Mouse (Mus musculus): Measurements from ENCODE around the gene Ndrg4. TPM values are rescaled to one million over a fixed set of nuclear protein-coding genes. Genes with fewer than 3 reads are reported as not detected.
"Not testable (repeated sequence)": the region's sequence is repeated elsewhere in the genome, so short reads cannot be mapped to it uniquely, and the experiment has no call there.

Ndrg4 gene
- polyA plus RNA-seq, 1 experiment from 2014 or later = 9.7 TPM

GRCm38 (mm10) chr8:95661575-95661974 lies 15.2 kb upstream of the Ndrg4 start:
- Histone ChIP-seq H3K4me3 (no peak overlapping the region), H3K9me3 (replicated peaks) (no peaks in the 10 kb centered on the region), H3K27ac (no peak overlapping the region), H3K36me3 (no peaks in the 10 kb centered on the region), H3K27me3 (ENCODE audit: low read depth, poor library complexity, severe bottlenecking) (no peaks in the 10 kb centered on the region), H3K4me1 (0 out of 2 replicates have a peak, but pooled peaks cover 3% of the 10 kb centered on the region)
- 96% methylated on average over 6 of the region's 6 CpGs for WGBS
- no peak for DNase-seq (ENCODE audit: low spot score)

- Histone ChIP-seq H3K36me3 (no peaks in the 10 kb centered on the region), H3K9me3 (replicated peaks) (no peaks in the 10 kb centered on the region), H3K27ac (no peak overlapping the region), H3K27me3 (ENCODE audit: low read depth, poor library complexity, severe bottlenecking) (no peaks in the 10 kb centered on the region), H3K4me1 (0 out of 2 replicates have a peak, but pooled peaks cover 3% of the 10 kb centered on the region), H3K4me3 (no peak overlapping the region)
- 83% methylated on average over 7 of the region's 7 CpGs for WGBS
- no peak for DNase-seq (ENCODE audit: low spot score)
Observed at GRCm38 (mm10) chr8:95662885-95663598, 13.7 kb upstream of the Ndrg4 start.

- H3K9me3 ChIP-seq (replicated peaks) = no peaks in the 10 kb centered on the region
- no peak overlapping the region for H3K27ac ChIP-seq
- H3K36me3 ChIP-seq = no peaks in the 10 kb centered on the region
- 62% methylated on average over 4 of the region's 4 CpGs for WGBS
- H3K4me3 ChIP-seq = no peak overlapping the region
- H3K4me1 ChIP-seq = peaks cover 3% of the 10 kb centered on the region; the same call in 1 of the 2 replicates
- no peaks in the 10 kb centered on the region for H3K27me3 ChIP-seq (ENCODE audit: low read depth, poor library complexity, severe bottlenecking)
- DNase-seq (ENCODE audit: low spot score) = no peak
Observed at GRCm38 (mm10) chr8:95663599-95663949, 13.2 kb upstream of the Ndrg4 start.

GRCm38 (mm10) chr8:95665813-95666452 lies 10.8 kb upstream of the Ndrg4 start:
- H3K36me3 ChIP-seq; DNase-seq (ENCODE audit: low spot score); H3K27me3 ChIP-seq (ENCODE audit: low read depth, poor library complexity, severe bottlenecking); H3K4me1 ChIP-seq; H3K27ac ChIP-seq; H3K9me3 ChIP-seq (replicated peaks); H3K4me3 ChIP-seq: not testable (repeated sequence)
- WGBS = 93% methylated on average over 11 of the region's 11 CpGs

GRCm38 (mm10) chr8:95668163-95668958 lies 8.4 kb upstream of the Ndrg4 start:
- 59% methylated on average over 8 of the region's 8 CpGs for WGBS
- Histone ChIP-seq H3K27me3 (ENCODE audit: low read depth, poor library complexity, severe bottlenecking) (peaks cover 7% of the 10 kb centered on the region), H3K36me3 (no peaks in the 10 kb centered on the region), H3K4me1 (peaks cover 4% of the 10 kb centered on the region; the same call in 1 of the 2 replicates), H3K4me3 (no peak overlapping the region), H3K9me3 (replicated peaks) (no peaks in the 10 kb centered on the region), H3K27ac (no peak overlapping the region)
- DNase-seq (ENCODE audit: low spot score) = no peak

GRCm38 (mm10) chr8:95669967-95670366 lies 6.8 kb upstream of the Ndrg4 start:
- Histone ChIP-seq H3K27ac (no peak overlapping the region), H3K4me3 (no peak overlapping the region), H3K4me1 (peaks cover 4% of the 10 kb centered on the region; the same call in 1 of the 2 replicates), H3K36me3 (no peaks in the 10 kb centered on the region), H3K9me3 (replicated peaks) (no peaks in the 10 kb centered on the region), H3K27me3 (ENCODE audit: low read depth, poor library complexity, severe bottlenecking) (peaks cover 23% of the 10 kb centered on the region)
- 76% methylated on average over 2 of the region's 2 CpGs for WGBS
- no peak for DNase-seq (ENCODE audit: low spot score)

- H3K9me3 ChIP-seq (replicated peaks) = no peaks in the 10 kb centered on the region
- H3K27me3 ChIP-seq (ENCODE audit: low read depth, poor library complexity, severe bottlenecking) = peaks cover 42% of the 10 kb centered on the region
- 84% methylated on average over 6 of the region's 6 CpGs for WGBS
- DNase-seq (ENCODE audit: low spot score) = no peak
- no peak overlapping the region for H3K27ac ChIP-seq
- no peak overlapping the region for H3K4me3 ChIP-seq
- H3K36me3 ChIP-seq = no peaks in the 10 kb centered on the region
- H3K4me1 ChIP-seq = peaks cover 4% of the 10 kb centered on the region; the same call in 1 of the 2 replicates
Observed at GRCm38 (mm10) chr8:95671861-95672260, 4.9 kb upstream of the Ndrg4 start.

GRCm38 (mm10) chr8:95672811-95673210 lies 4.0 kb upstream of the Ndrg4 start:
- WGBS = 79% methylated on average over 5 of the region's 5 CpGs
- Histone ChIP-seq H3K4me1 (peaks cover 12% of the 10 kb centered on the region), H3K9me3 (replicated peaks) (no peaks in the 10 kb centered on the region), H3K27me3 (ENCODE audit: low read depth, poor library complexity, severe bottlenecking) (peaks cover 51% of the 10 kb centered on the region), H3K36me3 (no peaks in the 10 kb centered on the region), H3K4me3 (no peak overlapping the region), H3K27ac (no peak overlapping the region)
- no peak for DNase-seq (ENCODE audit: low spot score)

GRCm38 (mm10) chr8:95677591-95678023 lies 827 bp downstream of the Ndrg4 start:
- peak overlapping the region; percentile 63 for H3K4me3 ChIP-seq
- H3K27me3 ChIP-seq (ENCODE audit: low read depth, poor library complexity, severe bottlenecking) = peaks cover 93% of the 10 kb centered on the region
- H3K4me1 ChIP-seq = peaks cover 16% of the 10 kb centered on the region
- peak; percentile 41 for DNase-seq (ENCODE audit: low spot score)
- peak overlapping the region; percentile 65 for H3K27ac ChIP-seq
- no peaks in the 10 kb centered on the region for H3K9me3 ChIP-seq (replicated peaks)
- H3K36me3 ChIP-seq = no peaks in the 10 kb centered on the region
- 2% methylated on average over 39 of the region's 48 CpGs for WGBS

GRCm38 (mm10) chr8:95678024-95678611 lies 1.3 kb downstream of the Ndrg4 start:
- Histone ChIP-seq H3K36me3 (no peaks in the 10 kb centered on the region), H3K4me1 (peaks cover 16% of the 10 kb centered on the region), H3K9me3 (replicated peaks) (no peaks in the 10 kb centered on the region), H3K4me3 (peak overlapping the region; percentile 63), H3K27ac (peak overlapping the region; percentile 65), H3K27me3 (ENCODE audit: low read depth, poor library complexity, severe bottlenecking) (peaks cover 88% of the 10 kb centered on the region)
- WGBS = under 1% methylated on average over 50 of the region's 70 CpGs
- DNase-seq (ENCODE audit: low spot score) = peak; percentile 63

GRCm38 (mm10) chr8:95688073-95688672 lies 11.4 kb downstream of the Ndrg4 start:
- no peaks in the 10 kb centered on the region for H3K36me3 ChIP-seq
- DNase-seq (ENCODE audit: low spot score) = no peak
- H3K27ac ChIP-seq = no peak overlapping the region
- 83% methylated on average over 10 of the region's 10 CpGs for WGBS
- H3K9me3 ChIP-seq (replicated peaks) = no peaks in the 10 kb centered on the region
- H3K27me3 ChIP-seq (ENCODE audit: low read depth, poor library complexity, severe bottlenecking) = peaks cover 15% of the 10 kb centered on the region
- H3K4me1 ChIP-seq = no peaks in the 10 kb centered on the region
- H3K4me3 ChIP-seq = no peak overlapping the region

GRCm38 (mm10) chr8:95690929-95691541 lies 14.3 kb downstream of the Ndrg4 start:
- Histone ChIP-seq H3K27me3 (ENCODE audit: low read depth, poor library complexity, severe bottlenecking) (peaks cover 39% of the 10 kb centered on the region), H3K36me3 (no peaks in the 10 kb centered on the region), H3K9me3 (replicated peaks) (no peaks in the 10 kb centered on the region), H3K4me1 (peaks cover 9% of the 10 kb centered on the region), H3K4me3 (no peak overlapping the region), H3K27ac (no peak overlapping the region)
- WGBS = 81% methylated on average over 13 of the region's 13 CpGs
- no peak for DNase-seq (ENCODE audit: low spot score)

Data from limb, embryonic 10.5 days (tissue).